Mouse (Mus musculus) forebrain, embryonic 14.5 days (tissue): Measurements from ENCODE around the gene Fam117b. TPM values are rescaled to one million over a fixed set of nuclear protein-coding genes. Genes with fewer than 3 reads are reported as not detected.

ENCODE experiments used
- ATAC-seq: fragments of 200-750 bp; cut with Nextera tagmentation; 2 replicates; pipeline ENCODE4 v1.8.0; 2017; ENCODE audit warnings: mild to moderate bottlenecking, moderate library complexity
- DNase-seq: peaks from one replicate; pipeline ENCODE4 v3.0.0-alpha.2; 2015; ENCODE audit warnings: low spot score
- H3K27ac ChIP-seq: fragments of 300-500 bp; sonication (generic); 2 replicates; pipeline ENCODE4 v1.5.1; 2014; ENCODE audit warnings: low read depth, mild to moderate bottlenecking, control low read depth, low read length, moderate library complexity
- H3K27me3 ChIP-seq: fragments of 300-500 bp; sonication (generic); replicated peaks from 2 replicates; pipeline ENCODE4 v1.6.1; 2014; ENCODE audit warnings: low read length, control low read depth, mixed read lengths; ENCODE audit not compliant: control insufficient read depth, insufficient read depth
- H3K36me3 ChIP-seq: fragments of 300-500 bp; sonication (generic); 2 replicates; pipeline ENCODE4 v1.6.1; 2014; ENCODE audit warnings: low read length, control low read depth; ENCODE audit not compliant: control insufficient read depth, insufficient read depth
- H3K4me1 ChIP-seq: fragments of 300-500 bp; sonication (generic); 2 replicates; pipeline ENCODE4 v1.6.1; 2014; ENCODE audit warnings: antibody characterized with exemption, low read length, control low read depth; ENCODE audit not compliant: control insufficient read depth, insufficient read depth
- H3K4me2 ChIP-seq: fragments of 300-500 bp; sonication (generic); 2 replicates; pipeline ENCODE4 v1.6.1; 2014; ENCODE audit warnings: mild to moderate bottlenecking, control low read depth, low read length
- H3K4me3 ChIP-seq: fragments of 300-500 bp; sonication (generic); 2 replicates; pipeline ENCODE4 v1.5.1; 2014; ENCODE audit warnings: low read depth, low read length, control low read depth
- H3K9ac ChIP-seq: fragments of 300-500 bp; sonication (generic); 2 replicates; pipeline ENCODE4 v1.6.1; 2014; ENCODE audit warnings: mild to moderate bottlenecking, low read length, control low read depth, moderate library complexity
- H3K9me3 ChIP-seq: fragments of 300-500 bp; sonication (generic); replicated peaks from 2 replicates; pipeline ENCODE4 v1.6.1; 2016; ENCODE audit warnings: low read length, control low read depth, mixed read lengths; ENCODE audit not compliant: control insufficient read depth
- WGBS: fragments of 180-500 bp; shearing (Covaris S2); extraction: QIAGEN DNeasy Blood & Tissue Kit; methylation state at CpG from one replicate; pipeline ENCODE4 v1.1.7; 2014; 5-methylcytosine and 5-hydroxymethylcytosine counted together
- polyA plus RNA-seq: library from polyadenylated mRNA; unstranded; fragments of >200 nt; fragmentation: Nextera tagmentation; extraction: Ambion mirVana; gene quantifications from 2 replicates; pipeline ENCODE4 v1.2.1, GENCODE M21; 2014

The Fam117b gene
- 24.2 and 28.4 TPM in 2 replicates for polyA plus RNA-seq

GRCm38 (mm10) chr1:59912413-59913157, at the start of gene Fam117b:
Gene Fam117b (plus strand): TSS chr1:59913006.
- H3K36me3 ChIP-seq: no peaks in the 10 kb centered on the region
- ATAC-seq: peak; percentile 98
- peak within 1 kb of the TSS; percentile 97 for H3K4me3 ChIP-seq
- under 1% methylated on average over 50 of the region's 72 CpGs for WGBS
- no peaks in the 10 kb centered on the region for H3K27me3 ChIP-seq
- peak within 1 kb of the TSS; percentile 96 for H3K27ac ChIP-seq
- peak; percentile 99 for DNase-seq
- peak within 1 kb of the TSS; percentile 94 for H3K9ac ChIP-seq
- H3K4me1 ChIP-seq: peaks cover 18% of the 10 kb centered on the region
- no peaks in the 10 kb centered on the region for H3K9me3 ChIP-seq
- peak within 1 kb of the TSS; percentile 66 for H3K4me2 ChIP-seq

- no peaks in the 10 kb centered on the region for H3K27me3 ChIP-seq
- no peaks in the 10 kb centered on the region for H3K9me3 ChIP-seq
- ATAC-seq: no peak
- no peak for DNase-seq
- no peak overlapping the region for H3K4me2 ChIP-seq
- no peak overlapping the region for H3K9ac ChIP-seq
- 89% methylated on average over 5 of the region's 5 CpGs for WGBS
- no peak overlapping the region for H3K27ac ChIP-seq
- H3K4me1 ChIP-seq: no peaks in the 10 kb centered on the region
- peaks cover 66% of the 10 kb centered on the region for H3K36me3 ChIP-seq
- no peak overlapping the region for H3K4me3 ChIP-seq
These were observed 44.8 kb upstream of the Fam117b start for GRCm38 (mm10) chr1:59868041-59868440.

GRCm38 (mm10) chr1:59874023-59874422, 38.8 kb upstream of the Fam117b start:
- DNase-seq: no peak
- WGBS: 95% methylated on average over 3 of the region's 3 CpGs
- H3K4me1 ChIP-seq: no peaks in the 10 kb centered on the region
- no peak overlapping the region for H3K9ac ChIP-seq
- peaks cover 35% of the 10 kb centered on the region for H3K36me3 ChIP-seq
- no peak for ATAC-seq
- no peak overlapping the region for H3K27ac ChIP-seq
- H3K4me2 ChIP-seq: no peak overlapping the region
- H3K4me3 ChIP-seq: no peak overlapping the region
- H3K27me3 ChIP-seq: no peaks in the 10 kb centered on the region
- no peaks in the 10 kb centered on the region for H3K9me3 ChIP-seq

- WGBS: 95% methylated on average over 7 of the region's 7 CpGs
- Histone ChIP-seq H3K27ac (no peak overlapping the region), H3K9ac (no peak overlapping the region), H3K4me1 (no peaks in the 10 kb centered on the region), H3K27me3 (no peaks in the 10 kb centered on the region), H3K4me2 (no peak overlapping the region), H3K36me3 (peaks cover 26% of the 10 kb centered on the region), H3K9me3 (no peaks in the 10 kb centered on the region), H3K4me3 (no peak overlapping the region)
- ATAC-seq: no peak
- no peak for DNase-seq
These were observed 34.7 kb upstream of the Fam117b start for GRCm38 (mm10) chr1:59878098-59878497.

GRCm38 (mm10) chr1:59883349-59884134, 29.3 kb upstream of the Fam117b start:
- Histone ChIP-seq H3K27ac (no peak overlapping the region), H3K9ac (no peak overlapping the region), H3K9me3 (no peaks in the 10 kb centered on the region), H3K36me3 (peaks cover 13% of the 10 kb centered on the region; the same call in 1 of the 2 replicates), H3K4me3 (no peak overlapping the region), H3K27me3 (no peaks in the 10 kb centered on the region), H3K4me2 (no peak overlapping the region), H3K4me1 (0 out of 2 replicates have a peak, but pooled peaks cover 2% of the 10 kb centered on the region)
- DNase-seq (peak; percentile 80), ATAC-seq (peak; percentile 74)
- WGBS: 33% methylated on average over 3 of the region's 3 CpGs

- Histone ChIP-seq H3K4me2 (no peak overlapping the region), H3K36me3 (no peaks in the 10 kb centered on the region), H3K27ac (no peak overlapping the region), H3K9ac (no peak overlapping the region), H3K27me3 (no peaks in the 10 kb centered on the region), H3K4me1 (0 out of 2 replicates have a peak, but pooled peaks cover 2% of the 10 kb centered on the region), H3K9me3 (no peaks in the 10 kb centered on the region), H3K4me3 (no peak overlapping the region)
- DNase-seq (peak; percentile 11), ATAC-seq (no peak)
- WGBS: 30% methylated on average over 4 of the region's 4 CpGs
These were observed 25.9 kb upstream of the Fam117b start for GRCm38 (mm10) chr1:59886899-59887298.

- DNase-seq: no peak
- Histone ChIP-seq H3K27ac (no peak overlapping the region), H3K9ac (no peak overlapping the region), H3K4me1 (0 out of 2 replicates have a peak, but pooled peaks cover 2% of the 10 kb centered on the region), H3K9me3 (no peaks in the 10 kb centered on the region), H3K27me3 (no peaks in the 10 kb centered on the region), H3K36me3 (no peaks in the 10 kb centered on the region), H3K4me2 (no peak overlapping the region), H3K4me3 (no peak overlapping the region)
- no peak for ATAC-seq
These were observed 24.8 kb upstream of the Fam117b start for GRCm38 (mm10) chr1:59888018-59888417.

- H3K9ac ChIP-seq: no peak overlapping the region
- DNase-seq: no peak
- H3K4me1 ChIP-seq: 0 out of 2 replicates have a peak, but pooled peaks cover 2% of the 10 kb centered on the region
- no peaks in the 10 kb centered on the region for H3K36me3 ChIP-seq
- H3K9me3 ChIP-seq: no peaks in the 10 kb centered on the region
- WGBS: 76% methylated on average over 4 of the region's 4 CpGs
- no peak overlapping the region for H3K4me3 ChIP-seq
- H3K27me3 ChIP-seq: no peaks in the 10 kb centered on the region
- ATAC-seq: no peak
- no peak overlapping the region for H3K27ac ChIP-seq
- no peak overlapping the region for H3K4me2 ChIP-seq
These were observed 21.6 kb upstream of the Fam117b start for GRCm38 (mm10) chr1:59891185-59891584.

GRCm38 (mm10) chr1:59892777-59893176, 20.0 kb upstream of the Fam117b start:
- DNase-seq (no peak), ATAC-seq (no peak)
- no peak overlapping the region for H3K4me3 ChIP-seq
- no peaks in the 10 kb centered on the region for H3K9me3 ChIP-seq
- 0 out of 2 replicates have a peak, but pooled peaks cover 2% of the 10 kb centered on the region for H3K4me1 ChIP-seq
- WGBS: 88% methylated on average over 8 of the region's 8 CpGs
- no peak overlapping the region for H3K27ac ChIP-seq
- H3K9ac ChIP-seq: no peak overlapping the region
- no peaks in the 10 kb centered on the region for H3K27me3 ChIP-seq
- H3K36me3 ChIP-seq: no peaks in the 10 kb centered on the region
- H3K4me2 ChIP-seq: no peak overlapping the region
